Mouse (Mus musculus) bone marrow macrophage, adult 2 months (primary cell): ENCODE data around the gene Cldn9.

ENCODE experiments used
- CTCF ChIP-seq: IDR thresholded peaks from 2 replicates; pipeline ENCODE4 v1.5.1; 2012; ENCODE audit warnings: low read depth, mild to moderate bottlenecking, low read length, moderate library complexity
- POLR2A ChIP-seq: IDR thresholded peaks from 2 replicates; pipeline ENCODE4 v1.6.1; 2012; ENCODE audit warnings: mild to moderate bottlenecking, low read depth, low read length, borderline replicate concordance

GRCm38 (mm10) chr17:23726758-23727142 lies 42.9 kb upstream of the Cldn9 start:
- TF ChIP-seq POLR2A (no peak), CTCF (no peak)
